Comparison of ENCODE assay signal across 9 mouse cellular contexts in the genomic region with DNA sequence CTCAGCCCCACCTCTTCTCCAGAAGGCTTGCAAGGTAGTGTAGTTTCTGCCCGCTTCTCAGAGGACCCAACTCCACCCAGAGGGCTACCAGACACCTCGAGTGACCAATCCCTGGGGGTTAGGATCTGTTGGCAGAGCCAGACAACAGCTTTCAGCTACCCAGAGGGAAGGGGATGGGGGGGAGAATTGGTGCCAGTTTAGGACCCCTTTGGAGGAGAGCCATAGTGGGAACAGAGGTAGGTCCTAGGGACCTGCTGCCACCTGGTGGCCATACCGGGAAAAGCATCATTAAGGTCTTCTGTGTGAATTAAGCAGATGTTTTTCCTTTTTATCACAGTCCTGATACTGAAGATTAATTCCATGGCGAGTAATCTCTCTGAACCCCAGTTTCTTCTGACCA. TPM values are rescaled to one million over a fixed set of nuclear protein-coding genes. Genes with fewer than 3 reads are reported as not detected.
DNase-seq lines count a peak whose midpoint lies in the region; ATAC-seq lines count a peak whose summit lies in the region.
"Had no signal": no experiment of that assay in that cellular context is flagged by ENCODE, and none has a peak within 500 bp of the region (broad histone marks: within the 10 kb centered on the region; RNA-seq: fewer than 3 reads in every experiment).

No protein-coding gene starts in this region.

- no peak overlapping the region for H3K4me2 ChIP-seq in embryonic facial prominence, embryonic 11.5 days (ENCODE audit: low read depth, low read length)
- H3K4me2 ChIP-seq in midbrain, embryonic 11.5 days: no peak overlapping the region

- H3K4me3 ChIP-seq in embryonic facial prominence, embryonic 11.5 days (ENCODE audit: low read depth, low read length): no peak overlapping the region
- H3K4me3 ChIP-seq in midbrain, embryonic 11.5 days (ENCODE audit: low read depth, low read length): no peak overlapping the region

- H3K36me3 ChIP-seq in embryonic facial prominence, embryonic 11.5 days (replicated peaks; ENCODE audit: control insufficient read depth, insufficient read depth, low read depth, low read length): no peaks in the 10 kb centered on the region
- no peaks in the 10 kb centered on the region for H3K36me3 ChIP-seq in midbrain, embryonic 11.5 days (ENCODE audit: control insufficient read depth, insufficient read depth, low read length)

- peak; percentile 60 to 90 for DNase-seq in adrenal gland, adult (ENCODE audit: inconsistent age in 2 of 2, low spot score in 1 of 2)
- no peak for DNase-seq in adrenal gland, adult 8-10 months
- peak; percentile 71 for DNase-seq in adrenal gland, postnatal 25 days
- peak; percentile 87 for DNase-seq in embryonic facial prominence, embryonic 11.5 days (ENCODE audit: low spot score)
- DNase-seq in heart, postnatal 4 days: peak; percentile 73
- peak; percentile 50 to 66 for DNase-seq in layer of hippocampus, postnatal 36 days
- DNase-seq in midbrain, embryonic 11.5 days (ENCODE audit: low spot score, missing footprints): peak; percentile 99
- DNase-seq in spleen, adult 12 weeks (ENCODE audit: low spot score): peak; percentile 63

- H3K9ac ChIP-seq in embryonic facial prominence, embryonic 11.5 days (replicated peaks; ENCODE audit: low read length): no peak overlapping the region
- H3K9ac ChIP-seq in midbrain, embryonic 11.5 days (ENCODE audit: low read length): no peak overlapping the region

- no peaks in the 10 kb centered on the region for H3K27me3 ChIP-seq in embryonic facial prominence, embryonic 11.5 days (ENCODE audit: control insufficient read depth, insufficient read depth, low read length)
- H3K27me3 ChIP-seq in midbrain, embryonic 11.5 days (ENCODE audit: control insufficient read depth, insufficient read depth, low read length): no peaks in the 10 kb centered on the region

- 21% methylated on average over 4 of the region's 4 CpGs for WGBS in embryonic facial prominence, embryonic 11.5 days
- WGBS in midbrain, embryonic 11.5 days: 17% methylated on average over 4 of the region's 4 CpGs

- no peak; the same call in 1 of the 2 replicates for ATAC-seq in embryonic facial prominence, embryonic 11.5 days (replicated peaks; ENCODE audit: insufficient number of reproducible peaks, low FRiP score, low TSS enrichment, low read depth)
- peak; percentile 62; the same call in 1 of the 2 replicates for ATAC-seq in midbrain, embryonic 11.5 days (ENCODE audit: low FRiP score)

- H3K4me1 ChIP-seq in embryonic facial prominence, embryonic 11.5 days (ENCODE audit: control insufficient read depth, insufficient read depth, low read length): no peaks in the 10 kb centered on the region
- H3K4me1 ChIP-seq in midbrain, embryonic 11.5 days (ENCODE audit: control insufficient read depth, insufficient read depth, low read length): no peaks in the 10 kb centered on the region

- H3K27ac ChIP-seq in embryonic facial prominence, embryonic 11.5 days (replicated peaks; ENCODE audit: low read depth, low read length): no peak overlapping the region
- no peak overlapping the region for H3K27ac ChIP-seq in midbrain, embryonic 11.5 days (ENCODE audit: low read depth, low read length)
- H3K27ac ChIP-seq: macrophage had no signal

- H3K9me3 ChIP-seq in embryonic facial prominence, embryonic 11.5 days (replicated peaks; ENCODE audit: control insufficient read depth, low read length): no peaks in the 10 kb centered on the region
- no peaks in the 10 kb centered on the region for H3K9me3 ChIP-seq in midbrain, embryonic 11.5 days (ENCODE audit: control insufficient read depth, low read length)

RNA-seq across cellular contexts. Expression of gene Scd1, which starts 11.3 kb away (rescaled TPM):
- total RNA-seq in adrenal gland, adult 8-10 months (2022): 1,000 to 10,000 TPM in 1 of 4 experiments, 100 to 1,000 TPM in 3; 370 to 1,578 (median 696) TPM
- total RNA-seq in adrenal gland, postnatal 25 days (2021): 1,091 and 1,950 TPM in 2 replicates
- 12.9 and 14.2 TPM in 2 replicates for polyA plus RNA-seq in embryonic facial prominence, embryonic 11.5 days (2014; fragmentation: Nextera tagmentation; extraction: Ambion mirVana)
- total RNA-seq in heart, postnatal 4 days (2021): 10 to 100 TPM; 12.3 to 12.9 TPM
- 100 to 1,000 TPM; 121 to 157 TPM for total RNA-seq in layer of hippocampus, postnatal 36 days (2021)
- 16.0 and 17.4 TPM in 2 replicates for polyA plus RNA-seq in midbrain, embryonic 11.5 days (2014; fragmentation: Nextera tagmentation; extraction: Ambion mirVana)

Comparison
In these comparisons a context has a peak if more than half of its experiments do, and no peak if none do; other contexts are left out.
1. RNA of gene Scd1, which starts 11.3 kb away (total RNA-seq): 1,091 to 1,950 TPM in adrenal gland, postnatal 25 days, 370 to 1,578 TPM in adrenal gland, adult 8-10 months and 121 to 157 TPM in layer of hippocampus, postnatal 36 days; 12.3 to 12.9 TPM in heart, postnatal 4 days; every median in the first group is over 4 times any median in the second.